Mouse (Mus musculus) liver, embryonic 13.5 days (tissue): Measurements from ENCODE around the gene Qrfp. TPM values are rescaled to one million over a fixed set of nuclear protein-coding genes. Genes with fewer than 3 reads are reported as not detected.

Experiments used
- ATAC-seq: fragments of 200-750 bp; cut with Nextera tagmentation; 2 replicates; pipeline ENCODE4 v1.8.0; 2017; ENCODE audit warnings: low read depth, mild to moderate bottlenecking, moderate number of reproducible peaks, moderate library complexity
- DNase-seq: peaks from one replicate; pipeline ENCODE4 v3.0.0; 2022
- H3K27ac ChIP-seq: fragments of 300-500 bp; sonication (generic); 2 replicates; pipeline ENCODE4 v1.5.1; 2015; ENCODE audit warnings: moderate library complexity, mild to moderate bottlenecking, inconsistent platforms
- H3K27me3 ChIP-seq: fragments of 300-500 bp; sonication (generic); 2 replicates; pipeline ENCODE4 v1.6.1; 2015; ENCODE audit warnings: mild to moderate bottlenecking, inconsistent platforms
- H3K36me3 ChIP-seq: fragments of 300-500 bp; sonication (generic); 2 replicates; pipeline ENCODE4 v1.6.1; 2015; ENCODE audit warnings: mild to moderate bottlenecking, inconsistent platforms
- H3K4me1 ChIP-seq: fragments of 300-500 bp; sonication (generic); replicated peaks from 2 replicates; pipeline ENCODE4 v1.6.1; 2015; ENCODE audit warnings: inconsistent platforms
- H3K4me2 ChIP-seq: fragments of 300-500 bp; sonication (generic); 2 replicates; pipeline ENCODE4 v1.6.1; 2015; ENCODE audit warnings: inconsistent platforms, mild to moderate bottlenecking, moderate library complexity
- H3K4me3 ChIP-seq: fragments of 300-500 bp; sonication (generic); replicated peaks from 2 replicates; pipeline ENCODE4 v1.5.1; 2015; ENCODE audit warnings: mild to moderate bottlenecking, inconsistent platforms
- H3K9ac ChIP-seq: fragments of 300-500 bp; sonication (generic); 2 replicates; pipeline ENCODE4 v1.6.1; 2015; ENCODE audit warnings: mild to moderate bottlenecking, inconsistent platforms
- H3K9me3 ChIP-seq: fragments of 300-500 bp; sonication (generic); replicated peaks from 2 replicates; pipeline ENCODE4 v1.6.1; 2016; ENCODE audit warnings: inconsistent platforms
- WGBS: fragments of 180-500 bp; shearing (Covaris S2); methylation state at CpG from one replicate; pipeline ENCODE4 v1.1.7; 2015; ENCODE audit not compliant: insufficient replicate concordance; 5-methylcytosine and 5-hydroxymethylcytosine counted together
- polyA plus RNA-seq: library from polyadenylated mRNA; unstranded; fragments of >200 nt; fragmentation: Nextera tagmentation; extraction: Ambion mirVana; gene quantifications from 2 replicates; pipeline ENCODE4 v1.2.1, GENCODE M21; 2015

The Qrfp gene
- polyA plus RNA-seq, 1 experiment from 2014 or later = 0.07 TPM

DNA sequence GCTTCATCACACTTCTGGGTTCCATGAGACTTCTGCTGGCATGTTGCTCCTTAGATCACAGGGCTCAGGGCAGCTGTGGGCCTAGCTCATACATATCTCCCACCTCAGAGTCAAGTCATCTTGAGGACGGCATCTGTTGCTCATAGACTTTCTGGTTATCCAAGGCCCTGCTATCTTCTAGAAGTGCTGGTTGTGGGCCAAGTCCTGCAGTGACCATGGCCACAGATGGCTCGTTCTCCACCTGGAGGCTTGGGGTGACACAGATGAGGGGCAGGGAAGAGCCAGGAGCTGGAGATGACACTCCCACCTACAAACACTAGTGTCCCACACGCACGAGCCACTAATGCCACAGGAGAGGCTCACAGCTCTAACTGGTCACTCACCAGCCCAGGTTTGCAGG, 3.3 kb upstream of the Qrfp start:
- Histone ChIP-seq H3K4me2 (no peak overlapping the region), H3K9ac (no peak overlapping the region), H3K36me3 (no peaks in the 10 kb centered on the region), H3K9me3 (no peaks in the 10 kb centered on the region), H3K4me1 (peaks cover 15% of the 10 kb centered on the region), H3K27ac (no peak overlapping the region), H3K4me3 (no peak overlapping the region), H3K27me3 (peaks cover 5% of the 10 kb centered on the region; the same call in 1 of the 2 replicates)
- no peak for DNase-seq
- ATAC-seq = no peak
- 68% methylated on average over 4 of the region's 4 CpGs for WGBS

DNA sequence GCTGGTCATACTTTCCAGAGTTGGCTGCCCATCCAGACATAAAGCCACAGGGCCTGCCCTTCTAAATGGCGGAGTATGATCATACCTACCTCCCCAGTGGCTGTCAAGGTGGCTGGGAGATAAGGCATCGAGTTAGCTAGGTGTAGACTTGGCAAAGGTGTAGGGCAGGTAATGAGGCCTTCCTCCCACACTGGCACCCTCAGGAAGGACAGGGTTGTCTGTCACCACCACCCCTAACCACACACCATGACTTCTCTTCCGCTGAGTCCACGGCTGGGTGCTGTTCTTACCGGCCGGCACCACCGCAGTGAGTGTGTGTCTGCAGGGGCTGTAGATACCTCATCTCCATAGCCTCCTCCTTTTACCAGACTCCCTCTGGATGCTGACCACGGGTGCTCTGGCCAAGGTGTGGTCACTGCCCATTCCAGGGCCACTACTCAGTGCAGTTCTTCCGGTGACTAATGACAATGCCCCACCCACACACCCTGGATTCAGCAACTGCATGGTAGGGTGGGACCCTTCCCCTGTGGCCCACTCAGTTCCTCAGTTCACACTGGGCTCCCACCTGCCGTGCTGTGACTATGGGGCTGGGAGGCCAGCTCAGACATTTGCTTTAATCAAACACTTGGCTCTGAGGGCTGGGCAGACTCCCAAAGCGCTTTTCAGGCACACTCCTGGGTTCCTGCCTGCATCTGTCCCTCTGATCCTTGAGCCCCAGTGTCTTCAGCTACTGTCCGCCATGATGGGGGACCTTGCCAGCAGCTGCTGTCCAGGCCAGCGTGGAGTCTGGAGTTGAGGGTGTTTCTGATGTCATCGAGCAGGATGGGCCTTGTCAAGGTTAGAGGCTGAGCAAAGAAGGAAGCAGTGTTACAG, 942 bp upstream of the Qrfp start:
- ATAC-seq = no peak
- WGBS = 62% methylated on average over 14 of the region's 14 CpGs

DNA sequence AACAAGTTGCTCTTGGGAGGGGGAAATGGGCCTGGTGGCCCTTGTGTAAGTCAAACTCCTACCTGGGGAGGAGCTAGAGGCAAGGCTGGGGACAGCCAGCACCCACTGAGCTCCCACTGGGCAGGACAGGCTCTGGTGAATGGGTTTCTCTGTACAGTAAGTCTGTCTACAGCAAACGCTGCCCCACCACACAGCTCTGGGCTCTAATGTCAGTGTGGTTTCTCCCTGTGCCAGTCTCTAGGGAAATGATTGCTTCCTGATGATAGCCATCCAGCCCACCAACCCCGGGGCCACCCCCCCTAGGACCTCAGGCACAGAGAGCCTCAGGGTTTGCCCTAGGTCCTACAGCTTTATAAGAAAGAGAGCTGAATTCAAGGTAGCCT, 1.0 kb downstream of the Qrfp start:
- 6% methylated on average over 2 of the region's 2 CpGs for WGBS
- no peaks in the 10 kb centered on the region for H3K36me3 ChIP-seq
- no peak overlapping the region for H3K4me2 ChIP-seq
- no peak for ATAC-seq
- no peaks in the 10 kb centered on the region for H3K9me3 ChIP-seq
- peaks cover 19% of the 10 kb centered on the region for H3K4me1 ChIP-seq
- DNase-seq = no peak
- H3K4me3 ChIP-seq = no peak overlapping the region
- no peak overlapping the region for H3K27ac ChIP-seq
- peaks cover 5% of the 10 kb centered on the region; the same call in 1 of the 2 replicates for H3K27me3 ChIP-seq
- H3K9ac ChIP-seq = no peak overlapping the region

More for the DNA sequence above, 942 bp upstream of the Qrfp start:
- H3K9me3 ChIP-seq = no peaks in the 10 kb centered on the region
- no peak overlapping the region for H3K27ac ChIP-seq
- no peaks in the 10 kb centered on the region for H3K36me3 ChIP-seq
- no peak overlapping the region for H3K4me2 ChIP-seq
- H3K4me1 ChIP-seq = peaks cover 19% of the 10 kb centered on the region
- H3K27me3 ChIP-seq = peaks cover 5% of the 10 kb centered on the region; the same call in 1 of the 2 replicates
- H3K4me3 ChIP-seq = no peak overlapping the region
- H3K9ac ChIP-seq = no peak overlapping the region
- no peak for DNase-seq

DNA sequence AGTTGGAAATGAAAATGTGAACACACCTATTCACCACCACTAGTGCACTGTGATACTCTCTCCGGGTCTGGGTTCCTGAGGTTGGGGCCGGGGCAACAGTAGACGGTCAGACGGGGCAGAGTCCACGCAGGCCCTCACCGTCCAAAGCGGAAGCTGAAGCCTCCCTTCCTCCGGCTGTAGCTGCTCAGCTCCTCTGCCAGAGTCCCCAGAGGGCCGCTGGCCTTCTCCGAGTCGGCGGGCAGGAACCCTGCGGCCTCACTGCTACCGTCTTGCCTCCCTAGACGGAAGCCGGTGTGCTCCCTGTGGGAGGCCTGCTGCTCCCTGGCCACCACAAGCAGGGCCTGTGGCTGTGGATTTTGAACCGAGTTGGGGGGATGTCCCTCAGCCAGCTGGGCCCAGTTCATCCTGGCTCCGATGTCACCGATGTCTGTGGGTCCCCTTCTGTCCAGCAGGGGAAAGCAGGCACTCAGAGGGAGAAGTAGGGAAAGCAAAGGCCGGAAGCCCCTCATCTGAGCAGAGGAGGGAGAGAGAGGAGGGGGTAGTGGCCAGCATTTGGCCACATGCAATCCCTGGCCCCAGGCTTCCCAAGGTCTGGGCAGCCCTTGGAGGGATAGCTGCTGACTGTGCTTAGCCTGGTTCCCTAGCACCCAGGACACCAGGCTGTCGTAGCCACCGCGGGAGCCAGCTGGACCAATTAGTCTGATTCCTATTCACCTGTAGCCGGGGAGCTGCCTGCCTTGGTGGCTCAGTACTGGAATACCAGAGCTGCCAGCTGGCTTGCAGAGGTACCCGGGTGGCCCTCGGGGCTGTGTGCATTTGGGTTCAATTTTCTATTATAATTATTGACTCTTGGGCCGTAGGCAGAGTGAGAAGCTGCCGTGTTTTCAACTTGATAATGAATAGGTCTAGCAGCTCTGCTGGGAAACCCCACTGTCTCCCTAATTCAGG, 1.7 kb downstream of the Qrfp start:
- Histone ChIP-seq H3K9ac (no peak overlapping the region), H3K9me3 (no peaks in the 10 kb centered on the region), H3K27ac (no peak overlapping the region), H3K27me3 (peaks cover 5% of the 10 kb centered on the region; the same call in 1 of the 2 replicates), H3K4me2 (0 out of 2 replicates have a peak overlapping the region, but pooled peaks have one; percentile 6), H3K4me1 (peaks cover 19% of the 10 kb centered on the region), H3K36me3 (peaks cover 5% of the 10 kb centered on the region), H3K4me3 (no peak overlapping the region)
- ATAC-seq = peak; percentile 26; the same call in 1 of the 2 replicates
- WGBS = 46% methylated on average over 28 of the region's 28 CpGs
- DNase-seq = no peak

DNA sequence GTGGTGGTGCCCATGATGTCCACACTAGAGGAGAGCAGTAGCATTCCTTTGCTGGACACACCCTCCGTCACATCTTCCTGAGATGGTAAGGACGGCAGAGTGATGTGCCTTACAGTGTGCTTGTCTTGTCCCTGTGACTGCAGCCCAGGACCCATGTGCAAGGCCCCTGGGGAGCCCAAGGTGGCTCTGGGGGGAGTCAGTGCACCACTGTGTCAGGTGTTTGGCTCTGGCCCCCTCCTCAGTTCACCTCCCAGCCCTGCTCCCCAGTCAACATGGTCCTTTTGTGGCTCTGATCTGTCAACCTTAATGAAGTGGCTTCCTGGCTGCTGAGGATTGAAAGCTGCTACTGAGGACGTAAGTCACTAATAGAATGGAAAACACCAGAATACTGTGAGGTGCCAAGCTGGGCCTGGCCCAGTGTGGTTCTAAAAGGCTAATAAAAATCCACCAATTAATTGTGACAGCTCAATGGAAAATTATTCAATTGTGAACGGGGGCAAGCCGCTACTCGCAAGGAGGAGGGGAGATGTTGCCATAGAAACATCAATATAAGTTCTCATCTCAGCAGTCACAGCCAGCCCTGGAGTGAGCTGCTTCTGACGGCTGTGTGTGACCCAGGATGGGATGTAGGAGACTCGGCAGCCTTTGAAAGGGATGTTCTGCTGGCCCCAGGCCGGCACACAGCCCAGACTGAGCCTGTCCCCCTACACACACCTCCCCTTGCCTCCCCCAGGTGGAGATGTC, 3.6 kb downstream of the Qrfp start:
- H3K9ac ChIP-seq = no peak overlapping the region

DNA sequence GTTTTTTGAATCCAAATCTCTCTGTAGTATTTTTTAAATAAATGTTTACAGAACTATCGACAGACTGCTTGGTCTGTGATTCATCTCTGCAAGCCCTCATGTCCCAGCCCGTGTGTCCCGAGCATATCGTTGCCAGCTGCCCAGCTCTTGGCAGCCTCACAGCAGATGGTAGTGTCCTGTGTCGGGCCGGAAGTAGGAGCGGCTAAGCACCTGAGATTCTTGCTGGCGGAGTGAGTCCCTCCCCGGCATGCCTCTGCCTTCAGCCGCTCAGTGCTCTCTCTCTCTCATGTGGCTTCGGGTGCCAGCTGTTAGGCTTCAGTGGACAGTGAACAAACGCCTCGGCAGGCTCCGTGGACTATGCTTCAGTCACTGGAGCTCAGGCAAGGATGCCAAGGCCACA, 6.9 kb downstream of the Qrfp start:
- DNase-seq (no peak), ATAC-seq (no peak)
- no peak overlapping the region for H3K4me2 ChIP-seq
- 82% methylated on average over 14 of the region's 14 CpGs for WGBS
- H3K4me3 ChIP-seq = no peak overlapping the region
- peaks cover 2% of the 10 kb centered on the region for H3K4me1 ChIP-seq
- no peak overlapping the region for H3K27ac ChIP-seq
- no peaks in the 10 kb centered on the region for H3K27me3 ChIP-seq
- H3K9me3 ChIP-seq = no peaks in the 10 kb centered on the region
- peaks cover 55% of the 10 kb centered on the region for H3K36me3 ChIP-seq
- no peak overlapping the region for H3K9ac ChIP-seq

More for the DNA sequence above, 3.6 kb downstream of the Qrfp start:
- H3K4me2 ChIP-seq = no peak overlapping the region
- H3K4me3 ChIP-seq = no peak overlapping the region
- no peak overlapping the region for H3K27ac ChIP-seq
- no peaks in the 10 kb centered on the region for H3K9me3 ChIP-seq
- DNase-seq (no peak), ATAC-seq (no peak)
- peaks cover 5% of the 10 kb centered on the region; the same call in 1 of the 2 replicates for H3K27me3 ChIP-seq
- H3K36me3 ChIP-seq = peaks cover 22% of the 10 kb centered on the region
- 58% methylated on average over 9 of the region's 9 CpGs for WGBS
- H3K4me1 ChIP-seq = peaks cover 19% of the 10 kb centered on the region

DNA sequence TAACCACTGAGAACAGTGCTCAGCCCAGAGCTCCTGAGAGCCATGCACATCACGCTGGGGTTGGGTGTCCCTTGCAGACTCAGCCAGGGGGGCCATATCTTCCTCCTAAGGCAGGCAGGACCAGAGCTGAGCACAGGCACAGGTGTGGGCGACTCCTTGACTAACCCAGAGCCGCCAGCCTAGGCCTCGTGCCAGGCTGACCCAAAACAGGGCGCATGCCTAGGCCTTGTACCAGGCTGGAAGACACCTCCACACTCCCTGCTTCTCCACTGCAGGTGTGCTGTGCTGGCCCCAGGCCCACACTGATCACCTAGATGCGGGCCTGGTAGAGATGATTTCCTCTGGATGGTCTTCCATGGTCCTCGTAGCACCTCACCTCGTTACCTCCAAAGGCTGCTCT, 7.6 kb downstream of the Qrfp start:
- Histone ChIP-seq H3K9me3 (no peaks in the 10 kb centered on the region), H3K4me2 (no peak overlapping the region), H3K36me3 (peaks cover 62% of the 10 kb centered on the region), H3K27ac (no peak overlapping the region), H3K27me3 (no peaks in the 10 kb centered on the region), H3K4me3 (no peak overlapping the region), H3K4me1 (no peaks in the 10 kb centered on the region), H3K9ac (no peak overlapping the region)
- no peak for DNase-seq
- 81% methylated on average over 8 of the region's 8 CpGs for WGBS
- ATAC-seq = no peak

DNA sequence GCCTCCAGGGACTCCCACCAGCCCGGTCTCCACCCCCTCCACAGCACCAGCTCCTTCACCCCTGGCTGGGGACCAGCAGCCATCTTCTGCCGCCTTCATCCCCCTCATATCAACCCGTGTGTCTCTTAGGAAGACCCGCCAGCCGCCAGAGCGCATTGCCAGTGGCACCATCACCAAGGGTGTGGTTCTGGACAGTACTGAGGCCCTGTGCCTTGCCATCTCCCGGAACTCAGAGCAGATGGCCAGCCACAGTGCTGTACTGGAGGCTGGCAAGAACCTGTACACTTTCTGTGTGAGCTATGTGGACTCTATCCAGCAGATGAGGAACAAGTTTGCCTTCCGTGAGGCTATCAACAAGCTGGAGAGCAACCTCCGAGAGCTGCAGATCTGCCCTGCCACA, 9.0 kb downstream of the Qrfp start:
- H3K36me3 ChIP-seq = peaks cover 76% of the 10 kb centered on the region
- 85% methylated on average over 9 of the region's 9 CpGs for WGBS
- no peak for ATAC-seq

DNA sequence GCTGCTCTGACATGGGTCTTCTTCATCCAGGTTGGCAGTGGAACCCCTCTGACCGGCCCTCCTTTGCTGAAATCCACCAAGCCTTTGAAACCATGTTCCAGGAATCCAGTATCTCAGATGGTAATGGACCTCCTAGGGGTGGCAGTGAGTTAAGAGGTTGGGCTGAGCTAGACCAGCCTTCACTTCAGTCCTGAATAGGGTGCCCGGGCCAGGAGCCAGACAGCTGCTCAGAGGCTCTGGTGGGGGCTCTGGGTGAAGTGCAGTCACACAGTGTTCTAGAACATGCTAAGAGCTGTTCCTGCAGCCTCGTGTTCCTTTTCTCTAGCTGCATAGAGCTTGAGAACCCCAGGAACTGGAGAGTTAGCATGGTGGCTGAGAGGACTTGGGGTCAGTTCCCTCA, 13.4 kb downstream of the Qrfp start:
- Histone ChIP-seq H3K9ac (no peak overlapping the region), H3K4me1 (no peaks in the 10 kb centered on the region), H3K36me3 (peaks cover 94% of the 10 kb centered on the region), H3K9me3 (no peaks in the 10 kb centered on the region), H3K27ac (no peak overlapping the region), H3K27me3 (no peaks in the 10 kb centered on the region), H3K4me3 (no peak overlapping the region), H3K4me2 (no peak overlapping the region)
- WGBS = 62% methylated on average over 3 of the region's 3 CpGs
- no peak for ATAC-seq
- DNase-seq = no peak

More for the DNA sequence above, 9.0 kb downstream of the Qrfp start:
- Histone ChIP-seq H3K27me3 (no peaks in the 10 kb centered on the region), H3K4me1 (no peaks in the 10 kb centered on the region), H3K4me3 (no peak overlapping the region), H3K27ac (no peak overlapping the region), H3K9ac (no peak overlapping the region), H3K4me2 (no peak overlapping the region), H3K9me3 (no peaks in the 10 kb centered on the region)
- no peak for DNase-seq

DNA sequence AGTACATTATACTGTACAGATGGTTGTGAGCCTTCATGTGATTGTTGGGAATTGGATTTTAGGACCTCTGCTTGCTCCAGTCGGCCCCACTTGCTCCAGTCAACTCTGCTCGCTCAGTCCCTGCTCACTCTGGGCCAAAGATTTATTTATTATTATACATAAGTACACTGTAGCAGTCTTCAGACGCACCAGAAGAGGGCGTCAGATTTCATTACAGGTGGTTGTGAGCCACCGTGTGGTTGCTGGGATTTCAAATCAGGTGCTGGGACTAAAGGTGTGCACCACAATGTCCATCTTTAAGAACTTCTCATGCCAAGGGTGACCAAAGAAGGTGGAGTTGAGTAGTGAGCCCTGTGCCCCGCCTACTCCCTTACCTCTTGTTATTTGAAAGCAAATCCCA, 17.8 kb downstream of the Qrfp start:
- Histone ChIP-seq H3K9me3 (no peaks in the 10 kb centered on the region), H3K9ac (no peak overlapping the region), H3K4me2 (no peak overlapping the region), H3K27ac (no peak overlapping the region), H3K4me3 (no peak overlapping the region), H3K36me3 (peaks cover 85% of the 10 kb centered on the region), H3K4me1 (no peaks in the 10 kb centered on the region), H3K27me3 (no peaks in the 10 kb centered on the region)
- 69% methylated on average over 6 of the region's 6 CpGs for WGBS
- ATAC-seq (no peak), DNase-seq (no peak)

DNA sequence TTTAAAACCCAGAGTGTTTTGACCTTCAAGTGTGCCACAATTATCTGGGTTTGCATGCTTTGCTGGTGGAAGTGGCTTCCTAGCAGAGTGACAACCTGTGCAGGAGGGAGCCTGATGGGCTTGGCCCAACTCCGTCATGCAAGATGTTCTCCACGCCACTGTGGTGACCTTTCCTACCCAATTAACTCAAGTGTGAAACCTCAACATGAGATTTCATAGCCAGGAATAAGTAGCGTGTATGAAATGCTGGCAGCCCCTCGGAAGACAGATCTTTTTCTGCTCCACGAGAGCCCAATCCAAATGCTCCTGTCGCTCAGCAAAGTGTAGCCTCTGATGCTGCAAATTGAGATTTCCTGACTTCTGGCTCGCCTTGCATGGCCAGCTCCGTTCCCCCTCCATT, 19.1 kb downstream of the Qrfp start:
- peaks cover 85% of the 10 kb centered on the region for H3K36me3 ChIP-seq
- no peak overlapping the region for H3K27ac ChIP-seq
- no peaks in the 10 kb centered on the region for H3K9me3 ChIP-seq
- H3K4me1 ChIP-seq = no peaks in the 10 kb centered on the region
- WGBS = 83% methylated on average over 8 of the region's 8 CpGs
- no peak overlapping the region for H3K9ac ChIP-seq
- no peaks in the 10 kb centered on the region for H3K27me3 ChIP-seq
- H3K4me2 ChIP-seq = no peak overlapping the region
- H3K4me3 ChIP-seq = no peak overlapping the region
- ATAC-seq (no peak), DNase-seq (no peak)
